Mouse (Mus musculus) hindbrain, postnatal 0 days (tissue): ENCODE measurements around the gene Arhgap21. TPM values are rescaled to one million over a fixed set of nuclear protein-coding genes. Genes with fewer than 3 reads are reported as not detected.

Source experiments
- ATAC-seq: fragments of 200-750 bp; cut with Nextera tagmentation; 2 replicates; pipeline ENCODE4 v1.8.0; 2017; ENCODE audit warnings: mild to moderate bottlenecking, moderate TSS enrichment, moderate library complexity
- DNase-seq: peaks from one replicate; pipeline ENCODE4 v3.0.0-alpha.2; 2015; ENCODE audit warnings: low spot score
- H3K27ac ChIP-seq: fragments of 300-500 bp; sonication (generic); 2 replicates; pipeline ENCODE4 v1.5.1; 2014; ENCODE audit warnings: mild to moderate bottlenecking
- H3K27me3 ChIP-seq: fragments of 300-500 bp; sonication (generic); 2 replicates; pipeline ENCODE4 v1.6.1; 2014; ENCODE audit warnings: low read length, mixed read lengths; ENCODE audit not compliant: insufficient read depth
- H3K36me3 ChIP-seq: fragments of 300-500 bp; sonication (generic); 2 replicates; pipeline ENCODE4 v1.6.1; 2014; ENCODE audit warnings: low read length, mixed read lengths; ENCODE audit not compliant: insufficient read depth
- H3K4me1 ChIP-seq: fragments of 300-500 bp; sonication (generic); 2 replicates; pipeline ENCODE4 v1.6.1; 2014; ENCODE audit warnings: antibody characterized with exemption, low read length, mixed read lengths; ENCODE audit not compliant: insufficient read depth
- H3K4me2 ChIP-seq: fragments of 300-500 bp; sonication (generic); 2 replicates; pipeline ENCODE4 v1.6.1; 2014; ENCODE audit warnings: low read depth, mild to moderate bottlenecking, low read length, moderate library complexity, mixed read lengths
- H3K4me3 ChIP-seq: fragments of 300-500 bp; sonication (generic); 2 replicates; pipeline ENCODE4 v1.5.1; 2014; ENCODE audit warnings: low read length
- H3K9ac ChIP-seq: fragments of 300-500 bp; sonication (generic); replicated peaks from 2 replicates; pipeline ENCODE4 v1.6.1; 2014; ENCODE audit warnings: mild to moderate bottlenecking, low read length, moderate library complexity, mixed read lengths
- H3K9me3 ChIP-seq: fragments of 300-500 bp; sonication (generic); 2 replicates; pipeline ENCODE4 v1.6.1; 2016; ENCODE audit warnings: low read length, mixed read lengths
- CTCF ChIP-seq: IDR thresholded peaks from 2 replicates; pipeline ENCODE4 v1.5.1; 2016; ENCODE audit warnings: antibody characterized with exemption, control low read depth, low read depth
- WGBS: fragments of 180-500 bp; shearing (Covaris S2); extraction: QIAGEN DNeasy Blood & Tissue Kit; methylation state at CpG from one replicate; pipeline ENCODE4 v1.1.7; 2014; 5-methylcytosine and 5-hydroxymethylcytosine counted together
- polyA plus RNA-seq: library from polyadenylated mRNA; unstranded; fragments of >200 nt; fragmentation: Nextera tagmentation; extraction: Ambion mirVana; gene quantifications from 2 replicates; pipeline ENCODE4 v1.2.1, GENCODE M21; 2015
- total RNA-seq: library from RNA; depleted of rRNA; stranded (reverse); fragments of >200 nt; gene quantifications from 2 replicates; pipeline ENCODE4 v1.2.3, GENCODE M21; 2014

Gene Arhgap21
- total and polyA plus RNA-seq, 2 experiments from 2014 or later, result 26.6 to 65.8 TPM

GRCm38 (mm10) chr2:20977051-20977450 is 8.4 kb upstream of the Arhgap21 start:
- no peak overlapping the region for H3K4me3 ChIP-seq
- no peak overlapping the region for H3K4me2 ChIP-seq
- H3K36me3 ChIP-seq, result no peaks in the 10 kb centered on the region
- no peaks in the 10 kb centered on the region for H3K27me3 ChIP-seq
- no peaks in the 10 kb centered on the region for H3K4me1 ChIP-seq
- ATAC-seq (no peak), DNase-seq (no peak)
- no peak overlapping the region for H3K9ac ChIP-seq
- TF ChIP-seq CTCF, result no peak
- H3K27ac ChIP-seq, result no peak overlapping the region
- H3K9me3 ChIP-seq, result no peaks in the 10 kb centered on the region

GRCm38 (mm10) chr2:20973513-20973912 is 4.8 kb upstream of the Arhgap21 start:
- DNase-seq (no peak), ATAC-seq (no peak)

GRCm38 (mm10) chr2:20972180-20972579 is 3.5 kb upstream of the Arhgap21 start:
- ATAC-seq, result no peak
- Histone ChIP-seq H3K4me2 (no peak overlapping the region), H3K36me3 (no peaks in the 10 kb centered on the region), H3K9ac (no peak overlapping the region), H3K4me3 (no peak overlapping the region), H3K27ac (no peak overlapping the region), H3K9me3 (no peaks in the 10 kb centered on the region), H3K4me1 (no peaks in the 10 kb centered on the region), H3K27me3 (no peaks in the 10 kb centered on the region)
- no peak for TF ChIP-seq CTCF
- DNase-seq, result no peak
- 57% methylated on average over 1 of the region's 1 CpGs for WGBS

More at GRCm38 (mm10) chr2:20973513-20973912, 4.8 kb upstream of the Arhgap21 start:
- no peaks in the 10 kb centered on the region for H3K36me3 ChIP-seq
- H3K4me3 ChIP-seq, result no peak overlapping the region
- H3K27ac ChIP-seq, result no peak overlapping the region
- no peaks in the 10 kb centered on the region for H3K27me3 ChIP-seq
- H3K4me1 ChIP-seq, result no peaks in the 10 kb centered on the region
- no peaks in the 10 kb centered on the region for H3K9me3 ChIP-seq
- H3K9ac ChIP-seq, result no peak overlapping the region
- no peak overlapping the region for H3K4me2 ChIP-seq
- TF ChIP-seq CTCF, result no peak
- 88% methylated on average over 3 of the region's 3 CpGs for WGBS

- no peaks in the 10 kb centered on the region for H3K36me3 ChIP-seq
- H3K4me1 ChIP-seq, result no peaks in the 10 kb centered on the region
- H3K4me3 ChIP-seq, result no peak overlapping the region
- no peaks in the 10 kb centered on the region for H3K9me3 ChIP-seq
- DNase-seq, result peak; percentile 20
- no peak for ATAC-seq
- H3K9ac ChIP-seq, result no peak overlapping the region
- H3K4me2 ChIP-seq, result no peak overlapping the region
- peak; percentile 25 for TF ChIP-seq CTCF
- H3K27ac ChIP-seq, result no peak overlapping the region
- H3K27me3 ChIP-seq, result no peaks in the 10 kb centered on the region
These were observed 2.9 kb upstream of the Arhgap21 start for GRCm38 (mm10) chr2:20971628-20972027.

GRCm38 (mm10) chr2:20969201-20970200 is 820 bp upstream of the Arhgap21 start:
- no peaks in the 10 kb centered on the region for H3K27me3 ChIP-seq
- H3K4me1 ChIP-seq, result peaks cover 4% of the 10 kb centered on the region; the same call in 1 of the 2 replicates
- peak overlapping the region; percentile 95 for H3K4me3 ChIP-seq
- WGBS, result under 1% methylated on average over 47 of the region's 49 CpGs
- peak overlapping the region; percentile 100 for H3K27ac ChIP-seq
- peak overlapping the region; percentile 93 for H3K4me2 ChIP-seq
- no peak for TF ChIP-seq CTCF
- ATAC-seq, result peak; percentile 97
- no peaks in the 10 kb centered on the region for H3K9me3 ChIP-seq
- DNase-seq, result peak; percentile 99
- peak overlapping the region; percentile 99 for H3K9ac ChIP-seq
- no peaks in the 10 kb centered on the region for H3K36me3 ChIP-seq

GRCm38 (mm10) chr2:20967646-20968351 is 882 bp downstream of the Arhgap21 start:
- TF ChIP-seq CTCF, result no peak
- Histone ChIP-seq H3K4me2 (peak overlapping the region; percentile 93), H3K4me1 (peaks cover 16% of the 10 kb centered on the region), H3K36me3 (no peaks in the 10 kb centered on the region), H3K4me3 (peak overlapping the region; percentile 95), H3K9me3 (no peaks in the 10 kb centered on the region), H3K27me3 (no peaks in the 10 kb centered on the region), H3K27ac (peak overlapping the region; percentile 100), H3K9ac (peak overlapping the region; percentile 99)
- ATAC-seq, result no peak; the same call in 1 of the 2 replicates
- under 1% methylated on average over 55 of the region's 57 CpGs for WGBS
- DNase-seq, result peak; percentile 61
